Mouse (Mus musculus) cerebral cortex, adult 2 months (tissue): ENCODE results near the gene Gja5.

Experiments
- WGBS: fragments of 180-500 bp; shearing (Covaris S2); methylation state at CpG from one replicate; pipeline ENCODE4 v1.1.7; 2018; 5-methylcytosine and 5-hydroxymethylcytosine counted together

The Gja5 gene

DNA sequence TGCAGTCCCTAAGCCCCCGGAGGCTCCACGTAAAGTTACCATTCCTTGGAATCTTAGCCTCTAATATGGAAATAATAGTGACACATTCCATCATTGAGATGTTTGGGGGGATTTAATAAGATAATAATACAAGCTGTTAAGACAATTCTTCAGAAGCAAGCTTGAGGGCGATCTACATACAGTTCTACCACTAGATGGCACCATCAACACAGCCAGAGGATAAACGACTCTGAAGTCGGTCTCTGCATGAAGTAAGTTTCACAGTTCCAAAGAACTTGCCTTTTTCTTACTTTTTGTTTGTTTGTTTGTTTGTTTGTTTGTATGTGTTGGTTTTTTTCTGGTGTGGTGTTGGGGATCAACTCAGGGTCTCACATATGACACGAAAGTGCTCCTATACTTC lies 31.7 kb downstream of the Gja5 start:
- WGBS = 7% methylated on average over 6 of the region's 6 CpGs

GRCm38 (mm10) chr3:96937606-96938005 lies 33.1 kb downstream of the Gja5 start:
- WGBS = 24% methylated on average over 5 of the region's 5 CpGs

GRCm38 (mm10) chr3:96938738-96939137 lies 34.2 kb downstream of the Gja5 start:
- WGBS = 11% methylated on average over 11 of the region's 11 CpGs

- 92% methylated on average over 2 of the region's 2 CpGs for WGBS
Measured at GRCm38 (mm10) chr3:96942706-96943105, 38.2 kb downstream of the Gja5 start.

DNA sequence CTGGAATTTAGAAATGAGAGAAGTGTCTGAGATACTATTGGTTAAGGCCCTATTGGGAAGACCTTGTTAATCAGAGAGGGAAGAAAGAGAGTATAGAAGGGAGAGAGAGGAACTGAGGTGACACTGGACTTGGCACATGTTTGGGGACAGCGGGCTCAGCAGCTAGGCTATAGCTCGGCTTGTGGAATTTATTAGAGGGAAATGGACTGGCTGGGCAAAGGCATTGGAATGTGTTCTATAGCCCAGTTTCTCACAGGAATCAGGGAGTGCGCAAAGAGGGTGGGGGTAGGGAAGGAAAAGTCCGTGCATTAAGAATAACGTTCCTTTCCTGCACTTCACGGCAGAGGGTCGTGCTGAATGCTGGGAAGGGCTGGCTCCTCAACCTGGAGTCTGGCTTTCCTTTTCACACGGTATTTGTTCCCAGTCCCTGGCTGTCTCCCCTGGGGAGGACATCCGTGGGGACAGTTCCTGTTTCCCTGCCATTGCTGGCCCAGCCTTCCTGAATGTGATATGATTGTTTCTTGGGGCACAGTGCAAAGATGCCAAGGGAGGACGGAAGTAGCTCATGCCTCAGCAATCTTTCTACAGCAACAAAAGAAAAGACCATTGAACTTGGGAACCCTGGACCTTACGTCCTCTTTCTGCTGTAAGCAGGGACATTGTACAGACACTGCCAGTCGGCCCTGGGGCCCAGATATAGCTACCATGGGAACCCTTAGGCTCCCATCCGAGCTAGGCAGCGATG lies 49.2 kb downstream of the Gja5 start:
- 62% methylated on average over 14 of the region's 14 CpGs for WGBS

DNA sequence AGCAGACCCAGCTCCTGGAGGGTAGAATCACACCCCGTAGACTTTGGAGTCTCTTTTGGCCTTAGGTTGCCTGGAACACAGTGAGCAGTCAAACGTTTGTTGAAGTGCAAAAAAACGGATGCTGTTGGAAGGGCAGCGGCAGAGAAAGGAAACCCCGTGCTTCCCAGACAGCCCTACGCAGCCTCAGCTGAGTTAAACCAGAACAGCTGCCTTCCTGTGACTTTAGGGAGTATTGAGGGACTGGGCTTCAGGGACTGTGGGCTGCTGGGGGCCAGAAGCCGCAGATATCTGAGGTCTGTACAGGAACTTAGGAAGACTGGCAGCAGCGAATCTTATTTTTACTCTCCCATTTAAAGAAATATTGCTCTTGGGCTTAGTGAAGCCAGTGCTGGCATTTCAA lies 56.1 kb downstream of the Gja5 start:
- 56% methylated on average over 8 of the region's 8 CpGs for WGBS

- 61% methylated on average over 12 of the region's 12 CpGs for WGBS
Measured at GRCm38 (mm10) chr3:96963088-96964034, 58.9 kb downstream of the Gja5 start.

- 76% methylated on average over 7 of the region's 7 CpGs for WGBS
Measured at GRCm38 (mm10) chr3:96970986-96971385, 66.5 kb downstream of the Gja5 start.

- 89% methylated on average over 7 of the region's 7 CpGs for WGBS
Measured at GRCm38 (mm10) chr3:96974467-96974866, 70.0 kb downstream of the Gja5 start.

DNA sequence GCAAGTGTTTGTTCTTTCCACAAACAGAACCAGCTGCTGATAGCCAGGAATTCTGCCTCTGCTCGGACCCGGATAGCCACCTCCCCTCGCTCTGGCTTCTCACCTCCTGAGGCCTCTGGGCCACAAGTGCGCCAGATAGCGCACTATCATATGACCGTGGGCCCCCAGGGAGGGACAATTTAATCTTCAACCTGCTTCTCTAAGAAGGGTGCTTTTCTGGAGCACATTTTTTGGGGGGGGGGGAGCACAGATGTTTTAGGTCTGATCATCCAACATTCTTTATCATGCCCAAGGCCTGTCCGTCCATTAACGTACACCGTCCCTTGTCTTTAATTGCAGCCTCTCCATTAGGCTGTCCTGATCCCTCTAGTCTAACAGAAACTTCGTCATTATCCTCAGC lies 71.1 kb downstream of the Gja5 start:
- WGBS = 95% methylated on average over 10 of the region's 10 CpGs

DNA sequence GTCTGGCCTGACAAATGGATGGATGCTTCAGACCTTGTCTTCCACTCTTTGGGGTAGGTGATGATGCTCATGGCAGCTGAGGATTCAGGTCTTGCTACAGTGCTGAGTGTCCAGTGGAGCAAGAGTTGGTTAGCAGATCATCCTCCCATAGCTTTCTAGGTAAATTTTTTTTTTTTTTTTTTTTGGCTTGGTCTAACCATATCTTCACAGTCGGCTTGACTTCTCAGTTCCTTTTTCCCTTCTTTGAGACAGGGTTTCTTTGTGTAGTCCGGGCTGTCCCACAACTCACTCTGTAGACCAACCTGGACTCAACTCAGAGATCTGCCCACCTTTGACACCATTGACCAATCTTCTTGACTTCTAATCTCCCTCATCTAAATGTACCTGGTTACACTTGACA lies 73.0 kb downstream of the Gja5 start:
- WGBS = 89% methylated on average over 2 of the region's 2 CpGs

GRCm38 (mm10) chr3:96978469-96978868 lies 74.0 kb downstream of the Gja5 start:
- 89% methylated on average over 6 of the region's 6 CpGs for WGBS

DNA sequence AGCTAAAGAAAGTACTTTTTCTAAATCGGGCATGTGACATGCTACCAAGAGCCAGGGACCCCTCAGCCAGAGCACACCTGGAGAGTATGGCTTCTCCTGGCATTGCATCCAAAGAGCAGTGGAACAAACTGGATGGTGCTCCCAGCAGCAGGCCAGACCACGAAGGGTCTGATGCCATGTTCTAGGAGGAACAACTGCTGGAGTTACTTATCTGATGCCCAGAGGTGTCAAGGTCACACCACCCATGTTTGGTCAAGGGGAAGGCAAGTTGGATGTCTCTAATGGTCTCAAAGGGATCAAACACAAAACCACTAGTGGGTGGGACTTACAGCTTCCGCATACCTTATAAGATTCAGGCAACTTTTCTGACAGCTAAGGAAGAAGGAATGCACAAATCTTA lies 74.5 kb downstream of the Gja5 start:
- 84% methylated on average over 3 of the region's 3 CpGs for WGBS

GRCm38 (mm10) chr3:96981833-96982232 lies 77.3 kb downstream of the Gja5 start:
- WGBS = 78% methylated on average over 3 of the region's 3 CpGs

GRCm38 (mm10) chr3:96982666-96983065 lies 78.2 kb downstream of the Gja5 start:
- WGBS = 74% methylated on average over 2 of the region's 2 CpGs

GRCm38 (mm10) chr3:96992526-96992925 lies 88.0 kb downstream of the Gja5 start:
- WGBS = 56% methylated on average over 3 of the region's 3 CpGs

- WGBS = 69% methylated on average over 6 of the region's 6 CpGs
Measured at GRCm38 (mm10) chr3:96997770-96998169, 93.3 kb downstream of the Gja5 start.

- WGBS = 72% methylated on average over 10 of the region's 10 CpGs
Measured at GRCm38 (mm10) chr3:97003111-97003510, 98.6 kb downstream of the Gja5 start.

DNA sequence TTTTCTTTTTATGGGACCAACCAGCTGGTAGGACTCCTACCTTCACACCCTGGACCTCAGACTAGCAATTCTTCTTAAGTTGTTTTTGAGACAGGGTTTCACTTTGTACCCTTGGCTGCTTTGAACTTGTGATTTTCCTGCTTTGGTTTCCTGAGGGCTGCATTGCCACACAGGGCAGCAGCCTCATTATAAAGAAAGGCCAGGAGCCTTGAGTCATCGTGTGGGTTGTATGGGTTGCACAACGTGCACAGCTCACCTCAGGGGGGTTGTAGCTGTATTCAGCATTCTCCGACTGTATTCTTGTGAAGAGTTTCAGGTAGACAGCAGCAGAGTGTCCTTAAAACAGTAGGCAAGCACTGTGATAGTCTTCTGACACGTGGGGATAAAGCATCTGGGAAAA lies 100.0 kb downstream of the Gja5 start:
- WGBS = 77% methylated on average over 4 of the region's 4 CpGs

DNA sequence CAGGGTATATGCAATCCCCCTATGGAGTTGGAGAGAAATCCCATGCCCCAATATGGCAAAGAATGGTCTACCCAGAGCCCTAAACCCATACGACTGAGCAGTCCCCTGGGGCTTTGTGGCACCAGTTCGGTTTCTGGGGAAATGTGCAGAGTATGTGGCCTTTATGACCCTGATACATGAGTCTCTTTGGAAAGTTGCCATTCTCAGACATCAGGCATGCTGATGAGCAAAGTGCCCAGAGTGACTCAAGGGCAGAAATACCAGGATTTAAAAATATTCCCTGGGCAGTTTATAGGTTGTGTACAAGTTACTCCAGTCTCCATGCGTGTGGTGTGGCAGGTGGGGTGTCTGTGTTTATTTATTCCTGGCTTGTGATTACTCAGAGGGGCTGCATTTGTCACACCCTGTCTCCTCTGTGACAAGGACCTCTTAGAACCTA lies 102.5 kb downstream of the Gja5 start:
- WGBS = 73% methylated on average over 3 of the region's 3 CpGs

- 59% methylated on average over 5 of the region's 5 CpGs for WGBS
Measured at GRCm38 (mm10) chr3:97025226-97025625, 120.7 kb downstream of the Gja5 start.

GRCm38 (mm10) chr3:97032053-97032496 lies 127.6 kb downstream of the Gja5 start:
- WGBS = 5% methylated on average over 10 of the region's 10 CpGs

DNA sequence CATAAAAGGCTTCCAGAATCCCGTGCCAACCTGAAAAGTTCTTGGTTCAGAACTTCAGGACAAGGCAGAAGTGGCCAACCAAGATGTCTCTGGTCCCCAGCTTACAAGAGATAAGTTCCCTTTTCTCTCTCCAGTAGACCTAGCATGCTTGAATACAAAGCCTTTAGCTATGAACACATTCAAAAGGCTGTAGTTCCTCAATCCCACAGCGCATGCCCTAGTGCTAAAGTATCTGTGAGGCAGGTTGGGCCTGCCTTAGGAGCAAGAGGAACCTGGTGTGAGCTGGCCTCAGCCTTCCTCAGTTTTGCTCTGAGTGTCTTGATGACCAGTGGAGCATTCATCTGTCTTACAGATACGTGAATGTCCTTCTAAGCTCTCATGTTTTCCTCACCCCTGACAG lies 131.1 kb downstream of the Gja5 start:
- 88% methylated on average over 3 of the region's 3 CpGs for WGBS
